Mouse (Mus musculus): ENCODE results near the gene Pard3.

DNA sequence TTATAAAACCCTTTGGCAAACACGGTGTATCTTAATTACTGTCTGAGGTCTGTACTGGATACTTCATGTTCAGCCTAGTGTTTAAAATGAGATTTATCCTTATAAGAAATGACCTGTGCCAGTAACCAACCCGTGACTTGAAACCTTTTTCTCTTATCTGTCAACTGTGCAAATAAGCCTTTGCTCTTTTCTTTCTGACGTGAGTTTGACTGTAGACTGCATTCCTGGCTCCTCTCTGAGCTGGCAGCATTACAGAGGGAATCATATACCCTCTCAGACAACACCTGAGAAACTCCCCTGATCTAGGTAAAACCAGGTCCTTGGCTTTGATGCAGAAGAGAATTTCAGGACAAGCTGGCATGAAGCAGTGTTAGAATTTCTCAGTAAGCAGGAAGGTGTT, 394.2 kb downstream of the Pard3 start:
- TF ChIP-seq EP300 (optimal IDR thresholded peaks at IDR 0.05), result no peak
- no peak for TF ChIP-seq CTCF (IDR thresholded peaks at IDR 0.05; ENCODE audit: low read depth)

Measured in stomach, postnatal 0 days (tissue).